Mouse (Mus musculus) megakaryocyte, embryonic 14.5 days (primary cell): ENCODE data around the gene Tmem9b. TPM values are rescaled to one million over a fixed set of nuclear protein-coding genes. Genes with fewer than 3 reads are reported as not detected.

Experiments
- H3K27me3 ChIP-seq: replicated peaks from 2 replicates; pipeline ENCODE3; 2012; ENCODE audit warnings: inconsistent platforms
- H3K36me3 ChIP-seq: replicated peaks from 2 replicates; pipeline ENCODE3; 2012; ENCODE audit warnings: low read length, inconsistent platforms, mixed read lengths
- H3K4me1 ChIP-seq: 2 replicates; pipeline ENCODE4 v1.6.1; 2012; ENCODE audit warnings: inconsistent platforms
- H3K4me3 ChIP-seq: replicated peaks from 2 replicates; pipeline ENCODE3; 2012; ENCODE audit warnings: moderate library complexity, mild to moderate bottlenecking, inconsistent platforms
- H3K9me3 ChIP-seq: 2 replicates; pipeline ENCODE4 v1.6.1; 2012; ENCODE audit warnings: inconsistent platforms
- FLI1 ChIP-seq: IDR thresholded peaks from 2 replicates; pipeline ENCODE4 v1.6.1; 2012; ENCODE audit warnings: low read length, inconsistent platforms, mixed read lengths
- GATA1 ChIP-seq: IDR thresholded peaks from 3 replicates; pipeline ENCODE4 v1.6.1; 2012; ENCODE audit warnings: mixed read lengths, low read length, inconsistent platforms, borderline replicate concordance
- polyA plus RNA-seq: library from polyadenylated mRNA; stranded (reverse); fragments of >175 nt; gene quantifications from 2 replicates; pipeline ENCODE4 v1.2.3, GENCODE M21; 2012; ENCODE audit warnings: low replicate concordance; ENCODE audit not compliant: insufficient read depth

Gene Tmem9b
- polyA plus RNA-seq, 1 experiment = 12.5 TPM

- Histone ChIP-seq H3K9me3 (0 out of 2 replicates have a peak, but pooled peaks cover 6% of the 10 kb centered on the region), H3K4me1 (peaks cover 13% of the 10 kb centered on the region), H3K36me3 (no peaks in the 10 kb centered on the region), H3K4me3 (no peak overlapping the region), H3K27me3 (peaks cover 4% of the 10 kb centered on the region)
- TF ChIP-seq GATA1 (no peak), FLI1 (no peak)
Observed at GRCm38 (mm10) chr7:109694576-109695338, 57.9 kb downstream of the Tmem9b start.

GRCm38 (mm10) chr7:109690961-109691360, 61.7 kb downstream of the Tmem9b start:
- Histone ChIP-seq H3K9me3 (0 out of 2 replicates have a peak, but pooled peaks cover 6% of the 10 kb centered on the region), H3K4me1 (peaks cover 18% of the 10 kb centered on the region), H3K36me3 (no peaks in the 10 kb centered on the region), H3K27me3 (peaks cover 4% of the 10 kb centered on the region), H3K4me3 (no peak overlapping the region)
- no peak for TF ChIP-seq GATA1
- no peak for TF ChIP-seq FLI1

DNA sequence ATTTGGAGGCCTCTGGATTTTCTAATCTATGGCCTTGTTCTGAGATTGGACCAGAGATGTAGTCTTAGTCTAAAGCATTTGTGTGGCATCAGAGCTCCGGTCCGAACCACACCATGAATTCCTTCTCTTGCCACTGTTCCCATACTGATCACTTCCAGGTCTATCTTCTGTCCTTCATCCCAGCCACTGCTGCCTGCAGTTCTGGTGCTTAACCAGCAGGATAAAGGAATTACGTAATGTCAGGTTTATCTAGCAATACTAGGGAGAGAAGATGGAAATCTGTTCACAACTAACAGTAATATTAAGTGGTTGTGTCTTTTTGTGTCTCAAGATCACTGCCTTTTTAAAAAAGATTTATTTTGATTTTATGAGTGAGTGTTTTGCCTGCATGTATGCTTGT, 62.6 kb downstream of the Tmem9b start:
- Histone ChIP-seq H3K4me3 (no peak overlapping the region), H3K27me3 (peaks cover 4% of the 10 kb centered on the region), H3K36me3 (no peaks in the 10 kb centered on the region), H3K4me1 (peaks cover 19% of the 10 kb centered on the region), H3K9me3 (0 out of 2 replicates have a peak, but pooled peaks cover 2% of the 10 kb centered on the region)
- TF ChIP-seq FLI1 = no peak
- no peak for TF ChIP-seq GATA1

DNA sequence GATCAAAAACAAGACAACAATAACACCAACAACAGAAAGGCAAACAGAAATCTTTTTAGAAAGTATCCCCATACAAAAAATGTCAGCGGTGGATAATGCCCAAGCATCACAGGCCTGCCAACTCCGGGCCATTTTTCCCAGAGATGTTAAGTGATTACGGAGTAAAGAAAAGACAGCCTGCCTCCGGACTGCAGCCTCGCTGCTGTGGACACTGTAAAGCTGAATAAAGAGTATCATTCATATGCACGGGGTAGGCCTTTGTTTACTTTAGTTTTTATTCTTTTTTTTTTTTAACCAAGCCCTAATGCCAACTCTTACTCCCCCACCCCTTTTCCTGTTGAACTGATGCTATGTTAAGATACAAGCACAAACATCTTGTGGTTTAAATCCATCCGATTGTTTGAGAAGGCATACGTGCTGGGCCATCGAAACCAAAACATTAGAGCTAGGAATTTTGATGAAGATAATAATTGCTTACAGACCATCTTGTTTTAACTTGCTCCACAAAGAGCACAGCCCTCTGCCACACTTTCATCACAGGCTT, 66.0 kb downstream of the Tmem9b start:
- H3K4me3 ChIP-seq = no peak overlapping the region
- peaks cover 21% of the 10 kb centered on the region for H3K4me1 ChIP-seq
- no peak for TF ChIP-seq FLI1
- no peak for TF ChIP-seq GATA1
- 0 out of 2 replicates have a peak, but pooled peaks cover 4% of the 10 kb centered on the region for H3K9me3 ChIP-seq
- H3K36me3 ChIP-seq = no peaks in the 10 kb centered on the region
- H3K27me3 ChIP-seq = peaks cover 4% of the 10 kb centered on the region

Other genes with a start within 250 kb of the Tmem9b start
- not detected in 2 replicates for gene Trim66, start 244.7 kb downstream of the Tmem9b start, polyA plus RNA-seq
- 2,127 and 9,018 TPM in 2 replicates for gene Rpl27a, start 233.7 kb downstream of the Tmem9b start, polyA plus RNA-seq
- gene St5, start 49.3 kb downstream of the Tmem9b start, polyA plus RNA-seq = 1.1 and 2.0 TPM in 2 replicates
- gene Akip1, start 49.2 kb downstream of the Tmem9b start, polyA plus RNA-seq = 4.2 and 38.3 TPM in 2 replicates
- 3.4 TPM in 1 of 2 replicates, not detected in the other for gene BC051019, start 29.0 kb downstream of the Tmem9b start, polyA plus RNA-seq
- gene Ascl3, start 21.1 kb downstream of the Tmem9b start, polyA plus RNA-seq = 1.1 TPM in 1 of 2 replicates, not detected in the other
- 0.69 TPM in 1 of 2 replicates, not detected in the other for gene Nrip3, start 29.1 kb upstream of the Tmem9b start, polyA plus RNA-seq
- not detected in 2 replicates for gene Scube2, start 112.8 kb upstream of the Tmem9b start, polyA plus RNA-seq
- gene Dennd5a, start 207.6 kb upstream of the Tmem9b start, polyA plus RNA-seq = 3.2 and 4.8 TPM in 2 replicates
- 5.4 and 16.7 TPM in 2 replicates for gene Tmem41b, start 234.1 kb upstream of the Tmem9b start, polyA plus RNA-seq